Mouse (Mus musculus) embryo, embryonic 11.5 days (tissue): ENCODE measurements around the gene Ccdc62.
A peak's percentile ranks its signal among the peaks of the same experiment; 100 is the strongest.

ENCODE experiments used
- DNase-seq: peaks from one replicate; pipeline ENCODE4 v3.0.0-alpha.2; 2012; ENCODE audit warnings: low read depth, low spot score

The Ccdc62 gene

DNA sequence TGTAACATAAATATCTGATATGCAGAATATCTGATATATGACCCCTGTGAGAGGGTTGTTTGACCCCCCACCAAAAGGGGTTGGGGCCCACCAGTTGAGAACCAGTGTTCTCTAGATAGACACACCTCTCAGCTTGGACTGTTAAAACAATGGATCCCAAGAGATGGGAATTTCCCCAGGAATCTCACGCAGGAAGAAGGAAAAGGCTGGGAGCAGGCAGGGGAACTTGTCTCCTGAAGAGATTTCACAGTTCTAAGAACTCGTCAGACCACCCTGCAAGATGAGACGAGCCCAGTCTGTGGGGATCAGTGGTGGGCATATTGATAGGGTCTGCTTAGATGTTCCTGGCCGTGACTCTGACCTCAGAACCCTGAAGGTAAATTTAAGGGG is 49.5 kb downstream of the Ccdc62 start:
- no peak for DNase-seq

DNA sequence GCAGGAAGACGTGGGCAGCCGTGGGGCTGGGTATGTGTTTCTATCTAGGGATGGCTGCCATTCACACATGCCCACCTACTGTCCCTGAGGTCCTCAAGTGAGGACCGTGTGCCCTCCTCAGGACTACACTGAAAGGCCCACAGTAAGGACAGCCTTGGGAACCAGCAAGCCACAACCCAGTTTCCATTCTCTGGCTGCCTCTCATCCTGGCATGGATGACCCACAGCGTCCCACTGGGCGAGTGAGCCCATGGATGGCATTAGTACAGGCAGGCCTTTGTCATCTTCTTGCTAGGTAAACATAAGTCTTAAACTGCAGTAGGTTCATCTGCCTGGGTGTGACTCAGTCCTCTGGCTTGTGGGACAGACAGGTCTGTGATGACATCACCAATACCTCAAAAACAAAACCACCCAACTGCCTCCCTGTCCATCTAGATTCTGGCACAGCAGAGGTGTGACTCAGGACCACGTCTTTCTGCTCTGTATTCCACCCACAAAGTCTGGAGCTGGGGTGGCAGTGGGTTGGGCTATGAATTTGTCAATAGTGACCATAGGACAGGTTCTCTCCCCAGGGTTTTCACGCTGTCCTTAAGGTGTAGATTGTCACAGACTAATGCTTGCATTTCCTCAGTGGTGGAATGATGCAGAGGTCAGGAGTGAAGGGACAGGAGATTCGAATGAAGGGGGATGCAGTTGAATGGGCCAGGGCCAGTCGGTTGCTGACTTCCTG is 50.2 kb downstream of the Ccdc62 start:
- no peak for DNase-seq

- no peak for DNase-seq
These were observed 50.7 kb downstream of the Ccdc62 start for GRCm38 (mm10) chr5:123981250-123981554.

GRCm38 (mm10) chr5:123982838-123983237 is 52.4 kb downstream of the Ccdc62 start:
- no peak for DNase-seq

DNA sequence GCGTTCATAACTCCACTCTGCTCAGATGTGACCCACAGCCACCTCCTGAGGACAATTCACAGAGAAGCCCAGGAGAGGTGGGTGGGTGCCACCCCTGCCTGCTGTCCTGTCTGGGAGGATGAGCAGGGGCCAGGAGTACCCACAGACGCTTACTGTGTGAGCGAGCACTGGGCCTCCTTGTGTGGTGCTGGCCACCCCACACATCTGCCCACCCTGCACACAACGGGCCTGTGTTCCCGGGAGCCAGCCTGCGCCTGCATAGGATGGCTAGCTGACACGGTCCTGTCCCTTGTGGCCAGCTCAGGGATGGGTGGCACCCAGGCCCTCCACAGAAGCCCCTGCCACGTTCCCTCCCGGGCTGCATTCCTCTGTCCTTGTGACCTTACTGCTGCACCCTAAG is 55.0 kb downstream of the Ccdc62 start:
- no peak for DNase-seq

DNA sequence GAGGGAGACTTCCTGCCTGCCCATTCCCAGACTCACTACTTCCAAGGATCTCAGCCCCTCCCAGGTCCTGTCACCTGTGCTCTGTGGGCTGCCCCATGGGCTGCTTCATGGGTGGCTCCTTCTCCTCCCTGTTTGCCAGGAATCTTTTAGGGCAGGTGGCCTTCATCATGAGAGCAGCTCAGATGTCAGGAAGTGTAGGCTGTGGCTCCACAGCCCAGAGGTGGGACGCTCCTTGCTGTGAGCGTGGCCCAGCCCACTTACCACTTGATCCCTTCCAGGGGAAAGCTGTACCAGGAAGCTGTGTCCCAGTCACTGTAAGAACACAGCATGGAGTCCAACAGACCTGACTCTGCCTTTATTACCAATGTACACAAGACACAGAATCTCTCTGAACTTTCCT is 56.4 kb downstream of the Ccdc62 start:
- no peak for DNase-seq

- DNase-seq: no peak
These were observed 57.0 kb downstream of the Ccdc62 start for GRCm38 (mm10) chr5:123987511-123987910.

GRCm38 (mm10) chr5:123989941-123990885 is 59.7 kb downstream of the Ccdc62 start:
- no peak for DNase-seq

GRCm38 (mm10) chr5:123991321-123991720 is 60.8 kb downstream of the Ccdc62 start:
- no peak for DNase-seq

DNA sequence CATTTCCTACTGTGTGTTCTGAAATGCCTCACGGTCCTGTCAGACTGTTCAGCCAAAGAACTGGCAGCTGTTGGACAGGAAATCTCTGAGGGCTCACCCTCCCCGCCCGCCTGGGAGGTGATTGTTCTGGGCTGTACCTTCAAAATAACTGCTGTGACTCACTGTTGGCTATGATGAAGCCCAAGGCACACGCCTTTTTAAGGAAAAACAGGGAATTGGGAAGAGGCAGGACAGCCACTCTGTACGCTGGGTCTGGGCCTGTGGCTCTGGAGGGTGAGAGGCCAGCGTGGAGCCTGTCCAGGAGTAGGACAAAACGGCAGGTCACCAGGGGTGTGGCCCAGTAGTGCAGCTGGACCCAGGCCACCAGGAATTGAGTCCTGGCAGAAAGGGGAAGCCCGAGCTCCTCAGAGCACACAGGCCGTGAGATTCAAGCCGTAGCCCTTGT is 61.7 kb downstream of the Ccdc62 start:
- no peak for DNase-seq

DNA sequence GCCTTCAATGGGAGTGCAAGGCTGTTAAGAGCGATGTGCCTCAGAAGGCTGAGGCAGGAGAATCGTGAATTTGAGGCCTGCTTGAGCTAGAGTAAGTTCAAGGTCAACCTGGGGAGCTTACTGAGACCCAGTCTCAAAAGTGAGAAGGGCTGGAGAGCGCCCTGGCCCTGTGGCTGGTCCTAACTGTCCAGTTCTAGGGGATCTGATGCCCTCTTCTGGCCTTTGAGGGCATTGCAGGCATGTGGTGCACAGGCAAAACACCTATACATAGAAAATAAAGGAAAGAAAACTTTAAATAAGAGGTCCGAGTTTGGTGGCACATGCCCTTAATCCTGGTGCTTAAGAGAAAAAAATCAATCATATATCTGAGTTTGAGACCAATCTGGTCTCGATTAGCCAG is 62.3 kb downstream of the Ccdc62 start:
- DNase-seq: peak; percentile 67

DNA sequence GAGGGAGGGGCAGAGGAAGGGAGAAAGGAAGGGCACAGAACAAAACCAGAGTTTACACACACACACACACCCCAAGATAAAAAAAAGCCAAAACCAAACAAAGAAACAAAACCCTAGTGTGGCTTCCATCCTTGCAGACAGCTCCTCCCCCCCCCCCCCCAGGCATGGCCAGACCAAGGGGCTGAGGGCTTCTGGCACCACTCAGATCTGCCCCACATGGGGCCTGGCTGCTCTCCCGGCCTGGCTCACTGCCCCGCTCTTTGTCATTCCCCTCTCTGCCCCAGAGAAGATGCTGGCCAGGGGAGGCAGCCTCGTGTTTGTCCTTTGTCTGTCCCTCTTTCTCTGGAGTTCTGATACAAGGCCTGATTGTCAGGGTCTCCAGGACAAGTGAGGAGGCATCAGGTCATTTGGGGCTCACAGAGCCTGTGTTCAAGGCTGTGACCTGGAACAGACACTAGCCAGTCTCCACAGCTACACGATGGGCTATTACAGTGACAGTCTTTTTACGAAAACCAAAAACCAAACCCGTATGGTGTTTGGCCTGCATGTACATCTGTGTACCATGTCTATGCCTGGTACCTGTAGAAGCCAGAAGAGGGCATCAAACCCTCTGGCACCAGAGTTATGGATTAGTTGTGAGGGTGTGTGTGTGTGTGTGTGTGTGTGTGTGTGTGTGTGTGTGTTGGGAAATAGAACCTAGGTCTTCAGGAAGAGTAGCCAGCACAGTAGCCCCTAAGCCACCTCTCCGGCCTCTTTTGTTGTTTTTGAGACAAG is 63.0 kb downstream of the Ccdc62 start:
- no peak for DNase-seq

DNA sequence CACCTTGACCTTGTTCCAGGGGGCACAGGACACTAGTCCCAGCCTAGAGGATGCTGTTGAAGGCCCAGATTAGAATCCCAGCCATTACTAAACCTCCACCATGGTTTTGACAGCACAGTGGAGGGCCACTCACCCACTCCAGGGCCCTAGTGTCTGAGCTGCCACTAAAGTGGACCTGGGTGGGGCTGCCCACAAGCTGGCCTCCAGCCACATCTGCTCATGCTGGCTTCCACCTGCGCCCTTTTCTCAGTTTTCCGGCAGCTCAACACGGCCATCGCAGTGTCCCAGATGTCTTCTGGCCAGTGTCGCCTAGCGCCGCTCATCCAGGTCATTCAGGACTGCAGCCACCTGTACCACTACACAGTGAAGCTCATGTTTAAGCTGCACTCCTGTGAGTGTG is 64.0 kb downstream of the Ccdc62 start:
- DNase-seq: no peak

GRCm38 (mm10) chr5:123995388-123995787 is 64.9 kb downstream of the Ccdc62 start:
- no peak for DNase-seq

- no peak for DNase-seq
These were observed 65.7 kb downstream of the Ccdc62 start for GRCm38 (mm10) chr5:123996194-123996593.

- DNase-seq: no peak
These were observed 66.2 kb downstream of the Ccdc62 start for GRCm38 (mm10) chr5:123996695-123997094.

GRCm38 (mm10) chr5:123997211-123997751 is 66.8 kb downstream of the Ccdc62 start:
- DNase-seq: no peak

DNA sequence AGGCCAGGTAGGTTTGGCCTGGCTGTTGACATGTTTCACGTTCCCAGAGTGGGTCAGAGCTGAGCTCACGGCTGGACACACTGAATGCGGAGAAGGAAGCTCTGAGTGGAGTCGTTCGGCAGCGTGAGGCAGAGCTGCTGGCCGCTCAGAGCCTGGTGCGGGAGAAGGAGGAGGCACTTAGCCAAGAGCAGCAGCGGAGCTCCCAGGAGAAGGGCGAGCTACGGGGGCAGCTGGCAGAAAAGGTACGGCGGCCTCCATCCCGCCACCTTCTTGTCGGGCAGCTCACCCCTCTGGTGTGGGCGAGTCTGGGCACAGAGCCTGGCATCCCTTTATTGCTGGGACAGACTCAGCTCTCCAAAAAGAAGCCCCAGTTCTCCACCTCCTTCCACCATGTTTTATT is 67.3 kb downstream of the Ccdc62 start:
- no peak for DNase-seq

DNA sequence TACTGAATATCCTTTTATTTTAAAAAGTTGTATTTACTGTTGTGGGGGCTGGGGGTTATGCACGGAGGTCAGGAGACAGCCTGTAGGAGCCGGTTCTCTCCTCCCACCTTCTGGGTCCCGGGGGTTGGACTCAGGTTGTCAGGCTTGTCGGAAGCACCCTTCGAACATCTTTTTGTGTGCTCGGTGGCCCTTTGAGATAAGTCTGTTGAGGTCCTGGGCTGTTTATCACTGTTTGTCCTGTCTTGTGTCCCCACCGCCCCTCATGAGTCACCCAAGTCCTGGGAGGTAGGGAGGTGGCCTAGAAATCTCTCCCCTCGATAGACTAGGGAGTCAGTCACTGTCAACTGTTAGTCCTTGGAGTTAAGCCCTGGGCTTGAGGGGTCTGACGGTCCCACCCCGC is 67.9 kb downstream of the Ccdc62 start:
- no peak for DNase-seq

GRCm38 (mm10) chr5:124000824-124001223 is 70.3 kb downstream of the Ccdc62 start:
- DNase-seq: peak; percentile 78

DNA sequence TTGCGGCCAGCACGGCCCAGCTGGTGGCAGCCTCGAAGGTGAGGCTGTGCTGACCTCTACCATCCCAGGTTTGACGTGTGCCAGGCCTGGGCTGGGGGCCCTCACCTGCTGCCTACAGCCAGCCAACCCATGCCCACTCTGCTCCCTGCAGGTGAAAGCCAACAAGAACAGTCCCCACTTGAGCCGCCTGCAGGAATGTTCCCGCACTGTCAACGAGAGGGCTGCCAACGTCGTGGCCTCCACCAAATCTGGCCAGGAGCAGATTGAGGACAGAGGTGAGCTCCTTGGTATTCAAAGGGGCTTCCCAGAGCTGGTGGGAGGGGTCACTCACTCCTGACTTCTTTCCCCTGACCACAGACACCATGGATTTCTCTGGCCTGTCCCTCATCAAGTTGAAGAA is 70.8 kb downstream of the Ccdc62 start:
- DNase-seq: no peak

DNA sequence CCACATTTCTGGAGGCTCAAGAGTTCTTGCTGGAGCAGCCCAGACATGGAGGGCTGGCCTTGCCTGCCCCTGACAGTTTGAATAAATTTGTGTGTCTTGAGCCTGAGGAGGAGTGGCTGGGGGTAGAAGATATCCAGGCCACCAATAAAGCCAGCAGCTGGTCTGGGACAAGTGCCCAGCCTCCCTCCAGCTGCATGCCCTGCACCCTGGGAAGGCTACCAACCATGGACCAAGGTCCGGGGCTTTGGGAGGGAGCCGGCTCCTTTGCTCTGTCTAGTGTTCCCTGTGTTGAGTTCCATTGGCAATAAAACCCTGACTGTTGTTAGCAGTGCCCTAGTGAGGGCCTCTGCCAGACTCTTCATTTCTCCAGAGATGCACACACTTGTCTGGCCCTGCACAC is 72.4 kb downstream of the Ccdc62 start:
- DNase-seq: no peak
